Mouse (Mus musculus): ENCODE measurements around the gene Rab11fip4. TPM values are rescaled to one million over a fixed set of nuclear protein-coding genes. Genes with fewer than 3 reads are reported as not detected.
A peak's percentile ranks its signal among the peaks of the same experiment; 100 is the strongest.

The Rab11fip4 gene
- 1 to 10 TPM in 1 of 2 experiments, under 1 TPM in 1; 0.17 to 1.3 TPM for total RNA-seq (2021)
- long read RNA-seq, experiment 1 = 0 reads
- long read RNA-seq, experiment 2 = 0 reads

DNA sequence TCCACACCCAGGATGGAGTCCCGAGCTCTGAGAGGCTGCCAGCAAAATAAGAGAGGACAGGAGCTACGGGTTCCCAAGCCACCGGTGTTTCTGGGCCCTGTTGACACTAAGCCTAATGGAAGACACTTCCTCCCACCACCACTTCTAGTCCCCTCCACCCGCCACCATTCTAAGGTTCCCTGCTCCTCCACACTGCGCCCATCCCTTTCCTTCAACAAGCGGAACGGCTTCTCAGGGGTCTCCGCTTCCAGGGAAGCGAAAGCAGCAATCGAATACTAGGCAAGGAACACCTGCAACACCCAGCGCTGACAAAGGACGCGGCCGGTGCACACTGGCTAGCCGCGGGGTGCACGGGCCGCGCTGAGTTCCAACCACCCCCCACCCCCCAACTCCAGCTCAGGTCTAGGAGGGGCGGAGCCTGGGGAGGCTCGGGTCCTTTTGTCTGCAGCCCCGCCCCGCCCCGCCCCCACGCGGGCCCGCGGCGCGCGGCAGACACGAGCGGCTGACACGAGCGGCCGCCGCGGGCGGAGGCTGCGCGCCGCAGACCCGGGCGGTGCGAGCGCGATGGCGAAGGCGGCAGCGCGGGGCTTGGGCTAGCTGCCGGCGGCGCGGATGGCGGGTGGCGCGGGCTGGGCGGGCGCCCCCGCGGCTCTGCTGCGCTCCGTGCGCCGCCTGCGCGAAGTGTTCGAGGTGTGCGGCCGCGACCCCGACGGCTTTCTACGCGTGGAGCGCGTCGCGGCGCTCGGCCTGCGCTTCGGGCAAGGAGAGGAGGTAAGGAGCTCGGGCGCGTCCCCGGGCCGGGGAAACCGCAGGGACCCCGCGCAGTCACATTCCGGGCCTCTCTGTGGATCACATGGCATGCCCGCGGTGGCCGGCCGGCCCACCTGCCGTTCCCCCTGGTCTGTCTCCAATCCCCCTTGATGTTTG, at the start of gene Rab11fip4:
Gene Rab11fip4 (plus strand): TSS at position 549 of the 927 bp plus-strand sequence.
- DNase-seq = no peak
- intact Hi-C loops (cut with DNase I) = no loop called here

DNA sequence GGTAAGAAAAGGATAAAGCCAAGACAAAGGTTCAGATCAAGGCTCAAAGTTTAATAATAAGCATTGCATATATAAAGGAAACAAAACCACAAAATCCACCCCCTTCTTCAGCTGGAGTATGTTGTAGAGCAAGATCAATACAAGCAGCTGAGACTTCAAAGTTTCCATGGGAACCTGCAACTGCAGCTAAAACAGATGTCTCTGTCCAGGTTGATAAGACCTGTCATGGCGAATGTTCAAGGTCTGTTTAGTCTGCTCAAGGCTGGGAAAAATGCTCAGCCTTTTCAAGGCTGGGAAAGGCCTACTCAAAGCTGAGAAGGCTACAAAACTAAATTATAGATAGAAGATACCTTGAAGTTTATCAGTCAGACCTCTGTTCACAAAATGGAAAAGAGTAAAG, 38.4 kb upstream of the Rab11fip4 start:
- intact Hi-C loops (cut with DNase I) = no loop called here
- no peak for DNase-seq

DNA sequence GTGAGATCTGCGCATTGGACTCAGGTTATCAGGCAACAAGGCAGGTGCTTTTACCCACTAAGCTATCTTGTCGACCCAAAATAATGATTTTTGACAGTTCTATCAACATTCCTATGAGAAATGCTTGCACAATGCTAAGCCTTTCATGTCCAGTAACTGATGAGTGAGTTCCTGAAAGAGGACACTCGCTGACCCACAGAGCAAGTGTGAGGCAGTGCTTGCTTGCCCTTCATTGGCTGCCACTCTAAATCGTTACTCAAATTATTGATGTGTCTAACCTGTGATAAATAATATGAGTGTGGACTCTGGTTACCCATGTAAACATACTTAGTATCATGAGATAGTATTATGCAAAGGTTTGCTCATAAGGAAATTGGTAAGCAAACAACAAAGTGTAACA, 30.5 kb upstream of the Rab11fip4 start:
- intact Hi-C loops (cut with DNase I) = no loop called here
- DNase-seq = no peak

DNA sequence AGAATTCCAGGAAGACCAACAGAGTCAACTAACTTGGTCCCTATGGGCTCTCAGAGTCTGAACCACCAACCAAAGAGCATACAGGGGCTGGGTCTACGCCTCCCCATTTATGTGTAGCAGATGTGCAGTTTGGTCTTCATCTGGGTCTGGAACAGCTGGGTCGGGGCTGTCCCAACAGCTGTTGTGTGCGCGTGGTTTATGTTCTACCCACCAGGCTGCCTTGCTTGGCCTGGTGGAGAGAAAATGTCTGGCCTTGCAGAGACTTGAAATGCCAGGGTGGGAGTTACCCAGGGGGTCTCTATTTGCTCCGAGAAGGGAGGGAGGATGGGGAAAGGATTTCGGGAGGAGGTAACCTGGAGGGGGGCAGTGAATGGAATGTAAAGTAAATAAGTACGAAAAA, 27.5 kb upstream of the Rab11fip4 start:
- intact Hi-C loops (cut with DNase I) = no loop called here
- no peak for DNase-seq

DNA sequence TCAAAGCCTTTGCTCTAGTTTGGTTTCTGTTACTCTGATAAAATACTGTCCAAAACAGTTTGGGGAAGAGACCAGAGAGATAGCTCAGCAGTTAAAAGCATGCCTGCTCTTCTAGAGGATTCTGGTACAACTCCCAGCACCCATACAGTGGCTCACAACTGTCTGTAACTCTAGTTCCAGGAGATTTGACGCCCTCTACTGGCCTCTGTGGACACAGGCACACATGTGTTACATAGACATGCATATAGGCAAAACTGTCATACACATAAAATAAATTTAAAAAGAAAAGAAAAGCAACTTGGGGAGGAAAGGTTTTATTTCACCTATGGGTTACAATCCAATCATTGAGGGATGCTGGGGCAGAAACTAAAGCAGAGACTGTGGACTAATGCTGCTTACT, 24.1 kb upstream of the Rab11fip4 start:
- intact Hi-C loops (cut with DNase I) = no loop called here
- no peak for DNase-seq

DNA sequence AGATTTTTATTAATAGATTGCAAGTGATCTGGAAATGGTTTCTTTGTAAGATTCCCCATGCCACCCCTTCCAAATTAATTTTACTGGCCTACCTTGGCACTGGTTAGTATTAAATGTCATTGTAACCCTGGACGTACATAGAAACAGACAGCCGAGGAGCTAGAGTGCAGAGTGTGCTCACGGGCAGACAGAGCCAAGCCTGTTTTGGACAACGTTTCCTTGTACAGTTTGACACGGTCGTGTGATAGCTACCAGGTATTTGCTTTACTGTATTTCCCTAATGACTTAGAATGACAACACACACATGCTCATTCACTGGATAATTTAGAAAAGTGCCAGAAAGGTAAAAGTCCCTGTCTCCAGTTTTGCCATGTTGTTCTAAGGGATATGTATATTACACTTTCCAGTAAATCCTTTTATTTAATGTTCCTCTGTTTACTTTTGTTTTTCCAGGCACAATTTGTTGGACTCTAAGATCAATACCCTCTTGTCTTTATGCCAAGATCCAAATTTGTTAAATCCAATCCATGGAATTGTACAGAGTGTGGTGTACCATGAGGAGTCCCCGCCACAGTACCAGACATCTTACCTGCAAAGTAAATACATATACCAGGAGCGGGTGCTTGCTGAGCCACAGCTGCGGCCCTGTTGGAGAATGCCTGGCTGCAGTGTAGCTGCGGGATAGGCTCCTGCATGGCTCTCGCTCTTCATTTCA, 22.7 kb upstream of the Rab11fip4 start:
- no peak for DNase-seq
- intact Hi-C loops (cut with DNase I) = no loop called here

DNA sequence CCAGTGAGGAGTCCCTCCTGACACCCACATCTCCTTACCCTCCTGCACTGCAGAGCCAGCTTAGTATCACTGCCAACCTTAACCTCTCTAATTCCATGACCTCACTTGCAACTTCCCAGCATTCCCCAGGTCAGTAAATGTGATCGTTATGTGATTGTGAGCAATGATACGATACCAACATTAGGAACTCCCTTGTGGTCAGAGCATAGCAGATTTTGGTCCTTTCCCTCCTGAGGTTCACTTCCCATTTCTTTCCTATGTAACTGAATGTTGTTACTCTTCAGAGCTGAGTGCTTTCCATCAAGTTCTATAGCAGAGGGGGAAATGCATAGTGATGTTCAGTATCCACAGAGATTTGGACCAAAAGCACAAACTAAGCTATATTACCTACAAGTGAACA, 20.7 kb upstream of the Rab11fip4 start:
- no peak for DNase-seq
- intact Hi-C loops (cut with DNase I) = no loop called here

DNA sequence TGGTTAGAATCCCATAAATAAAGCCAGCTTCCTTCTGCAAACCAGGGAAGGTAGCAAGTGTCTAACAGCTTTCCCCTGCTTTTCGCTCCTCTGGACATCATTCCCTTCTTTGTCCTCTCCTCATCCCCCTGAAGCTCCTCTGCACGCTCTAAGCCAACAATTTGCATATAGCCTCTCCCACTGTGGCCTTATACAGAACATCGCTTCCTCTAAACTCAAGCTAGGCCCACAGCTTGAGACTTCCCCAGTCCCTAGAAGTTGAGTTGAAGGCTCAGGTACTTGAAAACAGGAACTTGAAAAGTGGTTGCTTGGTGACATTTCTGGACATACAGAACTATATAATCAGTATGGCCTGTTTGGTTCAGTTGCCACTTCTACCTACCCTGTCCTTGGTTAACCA, 17.2 kb upstream of the Rab11fip4 start:
- intact Hi-C loops (cut with DNase I) = no loop called here
- no peak for DNase-seq

DNA sequence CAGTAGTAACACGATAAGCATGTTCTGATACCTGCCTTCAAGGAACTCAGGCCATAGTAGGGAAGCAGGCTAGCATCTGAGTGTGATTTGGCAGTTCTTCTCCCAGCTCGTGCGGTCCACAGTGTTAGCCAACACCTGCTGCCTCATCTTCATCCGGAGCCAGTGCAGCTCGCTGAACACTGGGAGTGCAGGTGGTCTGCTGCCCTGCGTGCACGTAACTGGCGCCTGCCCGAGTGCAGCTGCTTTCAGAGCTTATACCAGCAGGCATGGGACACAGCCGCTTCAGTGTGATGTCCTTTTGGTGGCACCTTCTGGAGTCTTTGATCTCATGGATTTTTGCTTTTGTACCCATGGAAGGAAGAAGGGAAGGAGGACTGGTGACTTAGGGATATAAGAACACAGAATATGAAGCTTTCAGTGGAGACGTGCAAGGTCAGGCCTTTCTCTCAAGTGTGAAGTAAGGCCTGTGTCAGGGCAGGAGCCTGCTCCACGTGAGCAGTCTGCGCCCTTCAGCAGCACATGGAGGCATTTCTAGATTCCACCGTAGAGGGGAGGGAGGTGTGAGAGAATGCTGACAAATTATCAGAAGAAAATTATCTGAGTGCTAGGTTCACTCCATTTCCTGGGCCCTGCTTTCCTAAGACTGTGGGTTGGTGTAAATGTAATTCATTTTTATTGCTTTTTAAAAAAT, 15.5 kb upstream of the Rab11fip4 start:
- intact Hi-C loops (cut with DNase I) = loop anchor here (5.0 kb wide), 1 partner anchor 98 kb away; no protein-coding TSS in a partner anchor
- DNase-seq = no peak

DNA sequence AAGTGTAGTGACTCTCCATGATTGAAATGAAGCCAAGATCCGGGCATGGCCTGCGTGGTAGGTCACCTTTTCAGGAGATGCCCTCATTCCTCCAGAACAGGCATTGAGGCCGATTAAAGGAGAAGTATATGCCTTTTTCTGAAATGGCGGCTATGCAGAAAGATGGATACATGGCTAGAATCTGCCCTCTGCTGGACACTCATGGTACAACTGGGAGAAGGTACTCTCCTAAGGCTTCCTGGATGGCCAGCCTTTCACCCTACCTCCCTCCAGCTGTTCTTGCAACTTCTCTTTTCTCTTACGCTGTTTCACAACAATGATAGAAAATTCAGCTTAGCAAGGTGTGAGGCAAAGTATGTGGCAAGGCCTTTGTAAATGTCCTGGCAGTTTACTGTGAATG, 13.3 kb upstream of the Rab11fip4 start:
- intact Hi-C loops (cut with DNase I) = loop anchor here (5.0 kb wide), 1 partner anchor 100 kb away; no protein-coding TSS in a partner anchor
- peak; percentile 74 to 85 for DNase-seq

DNA sequence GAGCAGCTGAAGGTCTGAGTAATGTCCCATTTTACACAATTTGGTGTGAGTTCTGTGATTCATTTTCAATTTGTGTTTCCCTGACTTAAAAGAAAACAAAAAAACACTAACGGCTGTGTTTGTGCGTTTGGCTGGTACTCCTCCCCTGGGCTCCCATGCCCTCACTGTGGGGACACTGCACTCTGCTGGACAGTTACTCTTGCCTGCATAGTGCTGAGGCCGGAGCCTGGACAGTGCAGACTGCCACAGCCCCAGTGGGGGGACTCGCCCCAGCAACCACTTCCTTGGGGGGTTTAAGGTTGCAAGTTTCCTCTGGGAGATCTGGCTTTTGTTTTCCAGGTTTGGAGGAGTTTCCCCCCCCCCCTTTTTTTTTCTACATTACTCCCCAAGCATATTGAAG, 10.4 kb upstream of the Rab11fip4 start:
- no peak for DNase-seq
- intact Hi-C loops (cut with DNase I) = loop anchor here (5.0 kb wide), 1 partner anchor 342 kb away; no protein-coding TSS in a partner anchor

DNA sequence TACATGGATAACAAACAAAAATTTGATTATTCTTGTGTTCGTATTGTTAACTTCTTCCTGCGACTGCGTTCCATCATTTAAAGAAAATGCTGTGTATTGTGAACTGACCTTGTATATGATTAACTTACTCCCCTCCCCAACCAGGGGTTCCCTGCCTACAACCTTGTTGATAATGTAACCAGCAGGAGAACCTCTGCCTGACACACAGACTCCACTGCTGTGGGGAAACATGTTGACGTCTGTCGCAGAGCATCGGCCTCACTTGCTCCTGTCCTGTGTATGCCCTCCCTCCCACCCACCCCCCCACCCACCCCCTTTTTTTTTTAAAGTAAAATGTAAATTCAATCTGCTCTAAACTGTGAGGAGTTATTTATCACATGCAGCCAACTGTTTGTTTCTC, 9.8 kb upstream of the Rab11fip4 start:
- intact Hi-C loops (cut with DNase I) = loop anchor here (5.0 kb wide), 1 partner anchor 341 kb away; no protein-coding TSS in a partner anchor
- DNase-seq = no peak

DNA sequence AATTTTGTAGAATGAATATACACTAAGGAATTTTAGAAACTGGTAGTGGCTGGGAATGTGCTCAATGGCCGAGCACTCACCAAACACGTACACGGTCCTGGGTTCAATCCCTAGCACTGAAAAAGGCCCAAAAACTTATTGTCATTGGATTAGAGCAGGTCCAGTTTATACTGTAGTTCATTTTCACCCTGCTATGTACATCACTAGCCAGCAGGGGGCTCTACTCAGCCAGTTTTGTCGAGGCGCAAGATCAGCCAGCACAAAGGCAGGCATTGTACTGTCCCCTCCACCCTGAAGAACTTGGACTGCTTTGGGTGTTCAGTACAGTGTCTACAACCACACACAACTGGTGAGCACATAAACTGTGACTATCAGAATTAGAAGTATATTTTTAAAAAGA, 6.8 kb upstream of the Rab11fip4 start:
- peak; percentile 62 to 78 for DNase-seq
- intact Hi-C loops (cut with DNase I) = loop anchor here (1.0 to 5.0 kb wide), 2 partner anchors 102 to 338 kb away; no protein-coding TSS in a partner anchor

DNA sequence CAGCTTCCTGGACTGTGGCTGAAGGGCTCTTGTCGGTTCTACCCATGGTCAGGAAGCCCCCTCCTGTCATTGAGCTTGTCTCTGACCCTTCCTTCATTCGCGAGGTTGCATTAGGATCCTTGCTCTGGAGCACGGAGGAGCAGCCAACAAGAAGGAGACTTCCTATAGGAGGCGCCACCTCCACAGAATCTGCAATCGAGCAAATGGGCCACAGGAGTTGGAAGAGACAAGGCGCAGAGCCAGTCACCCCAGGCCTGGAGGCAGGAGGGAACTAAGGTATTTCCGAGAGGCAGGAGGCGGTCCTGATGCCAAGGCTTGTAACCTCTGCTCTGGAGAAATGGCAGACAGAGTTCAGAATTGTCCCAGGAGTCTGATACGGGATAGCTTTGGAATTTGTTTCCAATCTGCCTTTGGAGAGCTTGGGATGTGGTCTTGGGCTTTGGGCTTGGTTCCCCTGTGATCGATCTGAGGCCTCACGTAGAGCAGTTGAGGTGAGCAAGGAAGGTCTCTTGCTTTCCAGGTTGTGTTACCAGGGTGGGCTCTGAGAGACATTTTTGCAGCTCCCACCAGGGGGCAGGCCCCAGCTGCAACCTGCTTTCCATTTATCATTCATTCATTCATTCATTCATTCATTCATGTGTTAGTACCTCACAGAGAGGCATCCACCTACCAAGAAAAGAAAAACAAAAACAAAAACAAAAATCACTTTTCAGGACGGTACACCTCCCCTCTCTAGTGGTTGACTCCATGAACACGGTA, 1.5 kb upstream of the Rab11fip4 start:
- DNase-seq = no peak
- intact Hi-C loops (cut with DNase I) = no loop called here

DNA sequence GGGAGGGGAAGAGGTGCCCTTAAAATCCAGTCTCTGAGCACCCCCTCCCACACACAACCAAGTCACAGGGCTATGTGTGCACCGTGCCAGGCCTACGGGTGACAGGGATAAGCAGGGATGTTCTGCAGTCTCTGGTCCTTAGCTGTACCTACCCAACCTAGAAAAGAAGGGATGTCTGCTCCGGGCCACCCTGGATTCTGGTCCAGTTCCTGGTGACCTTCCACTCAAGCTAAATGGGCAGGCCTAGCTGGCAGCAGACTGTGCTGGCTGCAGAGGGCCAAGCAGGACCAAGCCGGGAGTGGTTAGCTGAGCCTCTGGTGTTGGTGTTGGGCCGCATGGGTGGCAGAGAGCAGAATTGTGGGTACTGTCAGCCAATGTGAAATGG, 571 bp downstream of the Rab11fip4 start:
- intact Hi-C loops (cut with DNase I) = no loop called here
- no peak for DNase-seq

DNA sequence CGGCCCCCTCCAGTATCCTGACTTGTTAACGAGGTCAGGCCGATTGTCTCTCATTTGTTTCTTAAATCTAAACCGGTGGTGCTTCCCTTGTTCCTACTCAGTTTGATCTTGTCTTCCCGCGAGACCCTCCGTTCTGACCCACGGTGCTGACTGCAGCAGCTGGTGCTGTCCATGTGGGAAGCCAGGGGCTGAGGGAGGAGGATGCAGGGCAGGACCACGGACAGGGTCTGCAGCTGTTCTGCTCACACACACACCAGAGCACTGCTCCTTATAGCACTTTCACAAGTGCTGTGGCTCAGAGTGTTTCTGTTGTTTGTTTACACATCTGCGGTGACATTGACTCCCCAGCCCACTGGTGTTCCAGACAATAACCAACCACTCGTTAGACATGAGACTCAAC, 2.5 kb downstream of the Rab11fip4 start:
- intact Hi-C loops (cut with DNase I) = no loop called here
- DNase-seq = no peak

DNA sequence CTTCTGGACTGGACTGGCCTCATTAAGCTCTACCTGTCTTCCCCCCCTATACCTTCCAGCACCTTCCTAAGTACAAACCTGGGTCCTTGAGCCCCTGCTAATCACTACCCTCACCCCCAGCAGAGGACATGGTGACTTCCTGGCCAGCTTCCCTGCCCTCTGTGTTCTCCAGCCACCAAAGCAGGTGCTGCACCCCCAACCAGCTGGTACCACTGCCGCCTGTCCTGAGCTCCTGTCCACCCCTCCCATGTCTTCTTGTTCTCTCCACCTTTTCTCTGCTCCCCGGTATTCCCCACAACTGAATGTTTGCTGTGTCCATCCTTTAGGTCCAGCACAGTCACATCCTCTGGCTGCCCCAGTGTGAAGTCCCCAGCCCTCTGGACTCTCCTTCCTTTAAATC, 19.4 kb downstream of the Rab11fip4 start:
- DNase-seq = no peak
- intact Hi-C loops (cut with DNase I) = no loop called here

DNA sequence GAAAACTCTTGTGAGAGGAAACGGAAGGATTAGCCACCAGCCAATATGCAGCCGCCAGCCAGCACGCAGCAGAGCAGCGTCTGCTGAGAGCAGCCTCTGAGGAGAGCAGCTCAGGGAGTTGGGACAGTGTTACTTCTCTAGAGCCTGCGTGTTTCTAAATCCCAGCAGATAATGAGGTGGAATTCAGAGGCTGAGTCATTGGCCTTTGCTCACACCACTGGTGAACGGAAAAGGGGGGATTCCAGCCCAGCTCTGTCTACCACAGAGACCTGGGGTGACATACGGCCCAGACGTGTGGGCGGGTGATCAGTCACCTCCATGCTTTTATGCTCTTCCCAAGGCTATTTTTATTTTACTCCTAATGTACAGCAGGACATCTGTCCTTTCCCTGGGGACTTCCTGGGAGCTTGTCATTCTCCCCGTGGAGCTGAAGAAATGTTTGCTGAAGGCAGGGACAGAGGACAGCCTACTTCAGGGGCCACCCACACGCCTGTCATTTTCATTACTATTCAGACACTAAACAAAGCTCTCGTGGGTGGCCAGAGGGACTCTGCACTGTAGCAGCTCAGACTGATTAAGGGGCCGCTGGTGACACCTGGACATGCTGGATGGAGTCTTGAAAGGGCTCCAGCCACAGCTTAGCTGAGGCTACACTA, 20.1 kb downstream of the Rab11fip4 start:
- peak in 1 of 2 experiments; percentile 26 for DNase-seq
- intact Hi-C loops (cut with DNase I) = no loop called here

DNA sequence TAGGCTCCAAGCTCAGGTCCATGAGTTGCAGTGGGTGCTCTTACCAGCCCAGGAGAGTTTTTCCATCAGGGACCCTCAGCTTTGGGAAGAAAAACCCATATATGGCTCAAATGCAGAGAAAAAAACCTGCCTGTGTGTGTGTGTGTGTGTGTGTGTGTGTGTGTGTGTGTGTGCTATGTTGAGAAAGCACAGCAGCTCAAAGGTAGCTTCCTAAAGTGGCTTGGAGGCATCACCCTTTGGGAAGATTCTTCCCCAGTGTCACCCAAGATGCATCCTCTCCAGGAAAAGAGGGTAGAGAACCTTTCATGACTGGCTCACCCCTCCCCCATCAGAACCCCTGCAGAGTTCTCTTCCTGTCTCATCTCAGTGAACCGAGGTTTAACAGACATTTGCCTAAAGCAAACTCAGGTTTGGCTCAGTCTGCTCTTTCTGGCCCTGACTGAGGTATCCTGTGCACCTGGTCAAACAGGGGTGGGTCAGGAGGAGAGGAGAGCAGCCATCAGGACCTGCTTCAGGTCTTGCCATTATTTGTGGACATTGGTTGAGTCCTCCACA, 21.1 kb downstream of the Rab11fip4 start:
- intact Hi-C loops (cut with DNase I) = no loop called here
- no peak for DNase-seq
